Mouse (Mus musculus): Measurements from ENCODE around the gene Ykt6.
A peak's percentile ranks its signal among the peaks of the same experiment; 100 is the strongest.

Gene Ykt6

GRCm38 (mm10) chr11:5949586-5950352 is 5.7 kb upstream of the Ykt6 start, which contains the start of gene Gck:
Gck (minus strand) TSS chr11:5950081.
- peak; percentile 36 to 42 for DNase-seq (ENCODE audit: low spot score in 2 of 2)

DNA sequence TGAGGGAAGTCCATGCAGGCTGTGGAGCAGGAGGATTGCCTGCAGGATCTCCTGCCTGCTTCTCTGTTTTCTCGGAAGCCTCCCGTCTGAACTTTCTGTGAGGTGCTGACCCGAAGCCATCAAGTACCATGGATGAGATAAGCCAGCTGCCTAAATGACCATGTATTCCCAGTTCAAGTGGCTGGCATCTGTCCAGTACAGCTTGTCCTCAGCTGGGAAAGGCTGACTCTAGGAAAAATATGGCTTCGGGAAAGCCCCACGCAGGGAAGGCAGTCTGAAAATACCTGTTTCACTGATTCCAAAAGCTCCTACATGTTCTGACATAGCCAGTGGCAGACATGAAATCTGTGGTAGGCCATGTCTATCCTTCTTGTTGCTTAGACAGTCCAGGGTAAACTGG is 3.0 kb upstream of the Ykt6 start:
- DNase-seq (ENCODE audit: low spot score in 2 of 2), result peak in 1 of 2 experiments; percentile 22

- no peak for DNase-seq (ENCODE audit: low spot score in 2 of 2)
These were observed 2.2 kb upstream of the Ykt6 start for GRCm38 (mm10) chr11:5953130-5953765.

- no peak for DNase-seq (ENCODE audit: low spot score in 2 of 2)
These were observed 1.1 kb upstream of the Ykt6 start for GRCm38 (mm10) chr11:5954435-5954834.

DNA sequence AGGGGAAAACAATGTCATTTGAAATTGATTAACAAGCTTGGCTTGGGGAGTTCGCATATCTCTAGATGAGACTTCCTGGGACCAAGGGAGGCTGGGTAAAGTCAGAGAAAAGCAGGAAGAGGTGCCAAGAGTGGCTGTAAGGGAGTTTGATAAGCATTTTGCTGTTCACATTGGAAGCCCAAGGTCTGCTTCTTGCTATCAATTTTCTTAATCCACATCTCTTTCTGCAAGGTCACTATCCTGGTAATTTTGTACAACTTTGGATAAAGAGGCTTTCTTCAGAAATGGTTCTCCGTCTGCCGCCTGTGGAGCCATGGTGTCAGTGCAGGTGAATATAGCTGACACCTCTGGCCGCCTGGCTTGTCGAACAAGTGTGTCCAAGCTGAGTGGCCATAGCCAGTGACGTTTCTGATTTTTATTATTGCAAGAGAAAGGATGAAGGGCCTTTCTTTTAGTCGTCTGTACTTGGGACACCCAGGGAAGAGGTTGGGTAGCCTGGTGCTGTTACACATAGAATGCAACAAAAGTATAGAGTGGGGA is 458 bp upstream of the Ykt6 start:
- peak; percentile 33 to 41 for DNase-seq (ENCODE audit: low spot score in 2 of 2)

DNA sequence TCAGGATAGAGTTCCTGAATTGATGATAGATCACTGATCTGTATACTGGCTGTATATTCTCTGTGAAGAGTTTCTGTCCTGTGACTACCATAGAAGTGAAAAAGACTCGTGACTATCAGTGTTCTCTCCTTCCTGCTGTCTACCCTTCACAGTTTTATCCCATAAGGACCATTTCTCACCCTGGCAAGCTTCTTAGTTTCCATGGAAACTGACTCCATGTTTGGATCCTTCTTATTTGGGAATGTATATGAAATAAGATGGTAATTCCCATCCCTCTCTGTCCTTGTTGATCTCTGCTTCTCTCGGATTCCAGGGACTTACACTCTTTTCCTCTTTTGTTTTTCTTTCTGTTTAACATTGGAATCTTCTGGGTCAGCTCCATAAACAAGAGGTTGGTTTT is 4.6 kb downstream of the Ykt6 start:
- no peak for DNase-seq (ENCODE audit: low spot score in 2 of 2)

DNA sequence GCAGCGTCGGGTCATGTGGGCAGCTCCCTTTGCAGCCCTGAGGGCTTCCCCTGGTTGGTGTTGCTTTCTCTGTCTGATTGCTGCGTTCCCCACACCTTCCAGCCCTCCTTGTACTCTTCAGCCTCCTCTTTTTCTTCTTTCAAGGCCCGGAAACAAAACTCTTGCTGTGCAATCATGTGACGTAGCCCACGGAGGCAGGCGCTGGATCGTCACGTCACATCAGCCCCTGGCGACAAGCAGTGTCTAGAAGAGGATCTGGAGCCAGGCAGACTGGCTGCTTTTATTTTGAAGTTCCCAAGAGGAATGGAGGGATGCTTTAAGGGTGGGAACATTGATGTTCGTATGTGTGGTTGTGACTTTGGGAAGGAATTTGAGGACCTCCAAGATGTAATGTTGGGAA is 10.4 kb downstream of the Ykt6 start:
- no peak for DNase-seq (ENCODE audit: low spot score in 2 of 2)

- DNase-seq (ENCODE audit: low spot score in 2 of 2), result no peak
These were observed 11.3 kb downstream of the Ykt6 start for GRCm38 (mm10) chr11:5966751-5967150.

GRCm38 (mm10) chr11:5968223-5968622 is 12.7 kb downstream of the Ykt6 start:
- no peak for DNase-seq (ENCODE audit: low spot score in 2 of 2)

GRCm38 (mm10) chr11:5971202-5971601 is 15.7 kb downstream of the Ykt6 start:
- no peak for DNase-seq (ENCODE audit: low spot score in 2 of 2)

DNA sequence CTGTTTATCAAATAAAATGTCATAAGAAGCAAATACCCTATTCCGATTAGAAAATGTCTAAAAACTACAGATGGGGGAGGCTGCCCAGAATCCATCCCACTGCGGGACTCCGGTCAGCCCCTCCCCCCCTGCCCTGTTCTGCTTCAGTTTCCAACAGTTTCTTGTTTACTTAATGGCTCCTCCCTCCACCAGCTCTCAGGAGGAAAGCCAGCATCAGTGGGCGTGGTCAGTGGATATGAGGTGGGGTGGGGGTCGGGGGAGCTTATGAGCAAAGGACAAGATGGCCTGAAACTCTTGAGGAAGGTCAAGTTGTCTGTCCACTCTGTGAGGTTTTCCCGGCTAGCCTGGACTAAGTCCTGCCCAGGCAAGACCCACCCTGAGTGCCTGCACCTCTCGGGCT is 17.7 kb downstream of the Ykt6 start:
- DNase-seq (ENCODE audit: low spot score in 2 of 2), result no peak

GRCm38 (mm10) chr11:5974053-5974452 is 18.6 kb downstream of the Ykt6 start:
- no peak for DNase-seq (ENCODE audit: low spot score in 2 of 2)

DNA sequence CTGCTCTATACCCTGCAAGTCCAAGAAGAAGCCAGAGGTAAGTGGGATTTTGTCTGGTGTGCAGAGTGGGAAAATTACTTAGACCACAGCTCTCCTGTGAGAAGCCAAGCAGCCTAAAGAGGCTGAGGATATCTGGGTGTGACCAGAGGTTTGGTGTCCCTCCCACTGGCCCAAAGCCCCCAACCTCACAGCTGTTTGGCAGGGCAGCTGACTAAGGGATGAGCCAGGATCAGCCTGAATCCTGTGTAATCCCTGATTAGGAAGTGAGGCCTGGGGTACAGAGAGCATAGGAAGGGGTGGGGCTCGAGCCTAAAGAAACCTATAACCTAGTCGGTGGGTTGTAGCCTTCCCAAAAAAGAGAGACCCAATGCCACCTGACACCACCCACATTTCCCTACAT is 19.6 kb downstream of the Ykt6 start:
- DNase-seq (ENCODE audit: low spot score in 2 of 2), result no peak

DNA sequence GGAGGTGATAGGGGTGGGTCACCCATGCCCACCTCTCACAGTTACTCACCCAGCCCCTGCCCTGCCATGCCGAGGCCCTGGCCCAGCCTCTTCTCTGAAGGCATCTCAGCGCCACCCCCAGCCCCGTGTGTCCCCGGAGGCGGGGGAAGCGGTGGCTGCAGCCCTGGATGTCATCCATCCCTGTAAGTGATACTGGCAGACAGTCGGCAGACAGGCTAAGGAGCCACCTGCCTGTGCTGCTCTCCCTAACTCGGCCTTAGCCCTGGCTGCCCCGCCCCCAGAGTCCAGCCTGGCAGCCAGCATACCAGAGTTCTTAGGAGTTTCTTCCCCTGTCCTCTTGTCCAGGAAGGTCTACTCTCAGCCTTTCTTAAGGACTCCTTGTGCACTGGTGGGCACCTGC is 20.6 kb downstream of the Ykt6 start:
- no peak for DNase-seq (ENCODE audit: low spot score in 2 of 2)

GRCm38 (mm10) chr11:5979088-5979487 is 23.6 kb downstream of the Ykt6 start:
- DNase-seq (ENCODE audit: low spot score in 2 of 2), result no peak

DNA sequence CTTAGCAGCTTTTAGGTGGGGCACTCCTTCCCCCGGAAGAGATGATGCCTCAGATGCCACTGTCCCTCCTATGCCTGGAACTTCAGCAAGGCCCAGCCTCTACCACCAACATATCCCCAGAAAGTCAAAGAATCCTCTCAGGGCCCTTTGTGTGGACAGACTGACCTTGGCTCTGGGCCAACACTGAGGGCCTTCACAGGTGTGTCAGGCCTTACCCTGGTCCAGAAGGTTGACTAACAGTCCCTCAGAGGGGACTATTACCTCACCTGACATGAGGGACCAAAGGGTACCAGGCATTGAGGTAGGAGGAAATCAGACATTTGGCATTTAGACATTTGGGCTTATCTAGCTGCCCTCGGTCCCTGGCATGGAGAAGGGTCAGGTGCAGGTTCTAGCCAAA is 24.6 kb downstream of the Ykt6 start:
- DNase-seq (ENCODE audit: low spot score in 2 of 2), result no peak

DNA sequence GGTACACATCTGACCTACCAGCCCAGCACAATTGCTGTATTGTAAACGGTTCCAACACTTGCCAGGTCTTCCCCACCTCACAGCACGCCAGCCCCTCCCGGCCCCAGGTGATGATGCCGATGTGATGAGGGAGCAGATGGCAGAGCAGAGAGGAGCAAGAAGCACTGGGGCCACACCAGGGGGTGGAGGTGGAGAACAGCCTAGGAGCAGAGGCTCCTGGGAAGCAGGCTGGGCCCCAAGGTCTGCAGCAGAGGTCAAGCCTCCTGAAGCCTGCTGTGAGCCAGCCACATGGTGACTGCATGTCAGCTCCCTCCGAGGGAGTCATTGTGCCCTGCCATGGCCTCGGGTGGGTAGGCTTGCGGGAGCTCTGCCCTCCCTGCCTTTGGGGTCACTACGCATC is 25.1 kb downstream of the Ykt6 start:
- DNase-seq (ENCODE audit: low spot score in 2 of 2), result no peak

GRCm38 (mm10) chr11:5981323-5981722 is 25.8 kb downstream of the Ykt6 start:
- no peak for DNase-seq (ENCODE audit: low spot score in 2 of 2)

GRCm38 (mm10) chr11:5983629-5984028 is 28.1 kb downstream of the Ykt6 start:
- DNase-seq (ENCODE audit: low spot score in 2 of 2), result no peak

- no peak for DNase-seq (ENCODE audit: low spot score in 2 of 2)
These were observed 32.6 kb downstream of the Ykt6 start for GRCm38 (mm10) chr11:5988126-5988525.

GRCm38 (mm10) chr11:5989954-5990593 is 34.6 kb downstream of the Ykt6 start:
- no peak for DNase-seq (ENCODE audit: low spot score in 2 of 2)

DNA sequence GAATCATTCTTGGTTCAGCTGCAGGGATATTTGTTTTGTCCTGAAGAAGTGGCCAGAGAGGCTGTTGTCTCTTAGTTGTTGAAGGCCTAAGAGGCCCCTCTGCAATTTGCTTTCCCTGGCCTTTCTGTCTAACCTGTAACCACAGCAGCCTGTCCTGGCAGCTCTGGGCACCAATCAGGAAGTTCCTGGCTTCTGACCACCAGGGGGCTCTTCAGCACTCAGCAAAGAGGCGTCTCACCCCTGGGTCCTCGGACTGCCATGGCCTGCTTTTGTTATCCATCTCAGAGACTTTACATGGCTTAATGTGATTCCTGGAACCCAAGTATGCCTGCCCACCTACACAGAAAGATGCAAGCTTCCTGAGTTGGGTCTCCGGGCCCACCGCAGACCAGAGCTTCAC is 35.4 kb downstream of the Ykt6 start:
- peak; percentile 42 to 43 for DNase-seq (ENCODE audit: low spot score in 2 of 2)

GRCm38 (mm10) chr11:5994212-5994611 is 38.7 kb downstream of the Ykt6 start:
- no peak for DNase-seq (ENCODE audit: low spot score in 2 of 2)
